Mouse (Mus musculus) CH12.LX (cell line): Measurements from ENCODE around the gene Dmwd. TPM values are rescaled to one million over a fixed set of nuclear protein-coding genes. Genes with fewer than 3 reads are reported as not detected.

Experiments
- DNase-seq: peaks from one replicate; pipeline ENCODE4 v3.0.0-alpha.2; 2013; ENCODE audit errors: extremely low read depth
- H3K27ac ChIP-seq: 2 replicates; pipeline ENCODE4 v1.5.1; 2012; ENCODE audit warnings: low read depth, mild to moderate bottlenecking, control low read depth, moderate library complexity; ENCODE audit not compliant: insufficient read depth
- H3K27me3 ChIP-seq: replicated peaks from 2 replicates; pipeline ENCODE3; 2012; ENCODE audit warnings: inconsistent platforms
- H3K36me3 ChIP-seq, 2 experiments: replicated peaks in 1 of 2; 2 replicates each; pipeline versions ENCODE3 to v1.6.1; 2012; ENCODE audit warnings: inconsistent platforms in 1 of 2, low read length in 1 of 2, mild to moderate bottlenecking in 1 of 2, mixed read lengths in 1 of 2, moderate library complexity in 1 of 2; ENCODE audit not compliant: control insufficient read depth in 1 of 2, insufficient read depth in 1 of 2
- H3K4me1 ChIP-seq, 2 experiments: 2 replicates each; pipeline ENCODE4 v1.6.1; 2012; ENCODE audit warnings: inconsistent platforms in 1 of 2, moderate library complexity in 1 of 2; ENCODE audit not compliant: insufficient read depth in 2 of 2, control insufficient read depth in 1 of 2
- H3K4me2 ChIP-seq: 2 replicates; pipeline ENCODE4 v1.6.1; 2012; ENCODE audit warnings: low read depth, mild to moderate bottlenecking, control low read depth; ENCODE audit not compliant: poor library complexity, insufficient read depth, severe bottlenecking
- H3K4me3 ChIP-seq, 3 experiments: fragments of 150-350 bp in 1 of 3; sonication (generic) in 1 of 3; replicated peaks in 1 of 3; 2 replicates each; pipeline versions ENCODE3 to v1.5.1; 2011 to 2012; ENCODE audit warnings: low read depth in 2 of 3, low read length in 2 of 3, mild to moderate bottlenecking in 2 of 3, moderate library complexity in 2 of 3, control low read depth in 1 of 3, improper control_type of control experiment in 1 of 3, inconsistent platforms in 1 of 3, mixed read lengths in 1 of 3; ENCODE audit not compliant: poor library complexity in 1 of 3
- H3K79me2 ChIP-seq: replicated peaks from 2 replicates; pipeline ENCODE4 v1.6.1; 2012; ENCODE audit warnings: mild to moderate bottlenecking, moderate library complexity; ENCODE audit not compliant: control insufficient read depth, poor library complexity, insufficient read depth, severe bottlenecking; ENCODE audit errors: extremely low read depth
- H3K9ac ChIP-seq: 2 replicates; pipeline ENCODE4 v1.6.1; 2012; ENCODE audit warnings: low read depth, mild to moderate bottlenecking, control low read depth, moderate library complexity; ENCODE audit not compliant: insufficient read depth
- H3K9me3 ChIP-seq: replicated peaks from 2 replicates; pipeline ENCODE3; 2012; ENCODE audit warnings: low read length, inconsistent platforms, mixed read lengths
- CTCF ChIP-seq, 2 experiments: IDR thresholded peaks in 1 of 2; conservative IDR thresholded peaks in 1 of 2; 2 replicates each; pipeline ENCODE4 v1.5.1; 2011 to 2012; ENCODE audit warnings: low read depth in 2 of 2, low read length in 2 of 2, improper control_type of control experiment in 1 of 2, inconsistent platforms in 1 of 2, mild to moderate bottlenecking in 1 of 2, moderate library complexity in 1 of 2
- EP300 ChIP-seq: IDR thresholded peaks from 2 replicates; pipeline ENCODE4 v1.6.1; 2011; ENCODE audit warnings: low read length, improper control_type of control experiment
- JUN ChIP-seq: IDR thresholded peaks from 2 replicates; pipeline ENCODE4 v1.6.1; 2011; ENCODE audit warnings: low read depth, mild to moderate bottlenecking, low read length, improper control_type of control experiment, moderate library complexity; ENCODE audit not compliant: insufficient read depth
- KAT2A ChIP-seq: IDR thresholded peaks from 2 replicates; pipeline ENCODE4 v1.6.1; 2012; ENCODE audit warnings: low read length, improper control_type of control experiment, inconsistent platforms; ENCODE audit not compliant: insufficient replicate concordance
- MAZ ChIP-seq: IDR thresholded peaks from 2 replicates; pipeline ENCODE4 v1.6.1; 2012; ENCODE audit warnings: low read depth, mild to moderate bottlenecking, inconsistent platforms, low read length, improper control_type of control experiment, moderate library complexity
- MEF2A ChIP-seq: IDR thresholded peaks from 2 replicates; pipeline ENCODE4 v1.6.1; 2014; ENCODE audit warnings: low read depth, mild to moderate bottlenecking, inconsistent platforms, low read length, improper control_type of control experiment, borderline replicate concordance
- PAX5 ChIP-seq: IDR thresholded peaks from 2 replicates; pipeline ENCODE4 v1.6.1; 2012; ENCODE audit warnings: low read length, inconsistent platforms, mixed read lengths
- POLR2A ChIP-seq: IDR thresholded peaks from 2 replicates; pipeline ENCODE4 v1.6.1; 2011; ENCODE audit warnings: low read depth, mild to moderate bottlenecking, improper control_type of control experiment, low read length
- POLR2AphosphoS2 ChIP-seq: IDR thresholded peaks from 2 replicates; pipeline ENCODE4 v1.6.1; 2011; ENCODE audit warnings: low read depth, low read length, improper control_type of control experiment
- RAD21 ChIP-seq: IDR thresholded peaks from 2 replicates; pipeline ENCODE4 v1.6.1; 2011; ENCODE audit warnings: low read depth, mild to moderate bottlenecking, low read length, improper control_type of control experiment, moderate library complexity
- RCOR1 ChIP-seq: conservative IDR thresholded peaks from 2 replicates; pipeline ENCODE4 v1.6.1; 2012; ENCODE audit warnings: low read depth, mild to moderate bottlenecking, inconsistent platforms, low read length, improper control_type of control experiment
- SMC3 ChIP-seq: IDR thresholded peaks from 2 replicates; pipeline ENCODE4 v1.6.1; 2011; ENCODE audit warnings: low read depth, low read length, improper control_type of control experiment
- TCF12 ChIP-seq: IDR thresholded peaks from 2 replicates; pipeline ENCODE4 v1.6.1; 2014; ENCODE audit warnings: low read depth, mild to moderate bottlenecking, inconsistent platforms, low read length, improper control_type of control experiment
- USF2 ChIP-seq: conservative IDR thresholded peaks from 2 replicates; pipeline ENCODE4 v1.6.1; 2011; ENCODE audit warnings: low read depth, low read length, improper control_type of control experiment
- ZC3H11A ChIP-seq: IDR thresholded peaks from 2 replicates; pipeline ENCODE4 v1.6.1; 2012; ENCODE audit warnings: low read depth, mild to moderate bottlenecking, inconsistent platforms, low read length, improper control_type of control experiment
- ZKSCAN1 ChIP-seq: IDR thresholded peaks from 2 replicates; pipeline ENCODE4 v1.6.1; 2012; ENCODE audit warnings: low read depth, inconsistent platforms, low read length, improper control_type of control experiment, borderline replicate concordance
- dilution Hi-C: fragments of 300-500 bp; cut with MboI; formaldehyde crosslinking; loops from 2 replicates; pipeline ENCODE4 v1.14.3; 2020; ENCODE audit warnings: low sequenced_read_pairs; ENCODE audit not compliant: extremely low pct_unique_long_range_greater_than_20kb, extremely low pct_ligation_motif_present
- in situ Hi-C: fragments of 300-500 bp; cut with MboI; formaldehyde crosslinking; loops from 3 replicates; pipeline ENCODE4 v1.14.3; 2019; ENCODE audit warnings: low sequenced_read_pairs, low pct_ligation_motif_present, low pct_unique_long_range_greater_than_20kb, mixed read lengths
- polyA plus RNA-seq: library from polyadenylated mRNA; unstranded; fragments of >175 nt; gene quantifications from 2 replicates; pipeline ENCODE4 v1.2.1, GENCODE M21; 2012; ENCODE audit warnings: low read depth; ENCODE audit not compliant: insufficient read length
- total RNA-seq, 2 experiments: library from RNA; depleted of rRNA; stranded (reverse); fragments of 300-350 nt in 1 of 2; fragments of >200 nt in 1 of 2; gene quantifications; 2 replicates each; pipeline ENCODE4 v1.2.3; 2012 to 2014

The Dmwd gene
- total and polyA plus RNA-seq, 3 experiments: not detected

GRCm38 (mm10) chr7:19086760-19087159 lies 10.7 kb downstream of the Dmwd start:
- H3K9me3 ChIP-seq: no peaks in the 10 kb centered on the region
- dilution Hi-C loops: no loop called here
- H3K27ac ChIP-seq: no peak overlapping the region
- H3K79me2 ChIP-seq: no peaks in the 10 kb centered on the region
- peak overlapping the region; percentile 79 for H3K4me2 ChIP-seq
- peaks cover 20 to 49% of the 10 kb centered on the region in 2 experiments for H3K4me1 ChIP-seq
- H3K27me3 ChIP-seq: peaks cover 85% of the 10 kb centered on the region
- H3K9ac ChIP-seq: no peak overlapping the region
- H3K36me3 ChIP-seq: no peaks in the 10 kb centered on the region
- DNase-seq: no peak
- no peak overlapping the region for H3K4me3 ChIP-seq
- in situ Hi-C loops: no loop called here
- TF ChIP-seq ZC3H11A (no peak), POLR2A (no peak), POLR2AphosphoS2 (no peak), RCOR1 (no peak), MAZ (no peak), EP300 (no peak), KAT2A (no peak), USF2 (no peak), PAX5 (no peak)

GRCm38 (mm10) chr7:19088813-19089212 lies 12.8 kb downstream of the Dmwd start:
- H3K4me1 ChIP-seq: peaks cover 21 to 43% of the 10 kb centered on the region in 2 experiments
- DNase-seq: peak; percentile 66
- no peaks in the 10 kb centered on the region for H3K9me3 ChIP-seq
- no peak overlapping the region for H3K4me3 ChIP-seq
- H3K27ac ChIP-seq: no peak overlapping the region
- H3K9ac ChIP-seq: no peak overlapping the region
- H3K79me2 ChIP-seq: no peaks in the 10 kb centered on the region
- H3K36me3 ChIP-seq: no peaks in the 10 kb centered on the region
- dilution Hi-C loops: no loop called here
- TF ChIP-seq SMC3: peak; percentile 88
- no peak for TF ChIP-seq TCF12
- no peak for TF ChIP-seq ZKSCAN1
- peak; percentile 74 for TF ChIP-seq RAD21
- TF ChIP-seq ZC3H11A: no peak
- TF ChIP-seq CTCF (conservative IDR thresholded peaks at IDR 0.05 in 1 of 2, IDR thresholded peaks at IDR 0.05 in 1 of 2; ENCODE audit: low read depth in 2 of 2, low read length in 2 of 2): peak; percentile 56 to 94
- no peak for TF ChIP-seq MEF2A
- TF ChIP-seq JUN: no peak
- TF ChIP-seq, all 38 proteins: peak for 3
- Histone ChIP-seq H3K4me2 (no peak overlapping the region), H3K27me3 (peaks cover 77% of the 10 kb centered on the region)
- in situ Hi-C loops: no loop called here
